Mouse (Mus musculus) lung, postnatal 0 days (tissue): ENCODE data around the gene Bglap3.

Experiments
- CTCF ChIP-seq: IDR thresholded peaks from 2 replicates; pipeline ENCODE4 v1.5.1; 2016; ENCODE audit warnings: antibody characterized with exemption, mild to moderate bottlenecking
- EP300 ChIP-seq: IDR thresholded peaks from 2 replicates; pipeline ENCODE4 v1.6.1; 2016; ENCODE audit warnings: antibody characterized with exemption, mild to moderate bottlenecking, control low read depth

- no peak for TF ChIP-seq CTCF
- TF ChIP-seq EP300 = no peak
These were observed 48.2 kb upstream of the Bglap3 start for GRCm38 (mm10) chr3:88420771-88421170.
